Mouse (Mus musculus) megakaryocyte, embryonic 14.5 days (primary cell): ENCODE results near the gene 1700037C18Rik. TPM values are rescaled to one million over a fixed set of nuclear protein-coding genes. Genes with fewer than 3 reads are reported as not detected.
A peak's percentile ranks its signal among the peaks of the same experiment; 100 is the strongest.

Source experiments
- H3K27me3 ChIP-seq: replicated peaks from 2 replicates; pipeline ENCODE3; 2012; ENCODE audit warnings: inconsistent platforms
- H3K36me3 ChIP-seq: replicated peaks from 2 replicates; pipeline ENCODE3; 2012; ENCODE audit warnings: low read length, inconsistent platforms, mixed read lengths
- H3K4me1 ChIP-seq: 2 replicates; pipeline ENCODE4 v1.6.1; 2012; ENCODE audit warnings: inconsistent platforms
- H3K4me3 ChIP-seq: replicated peaks from 2 replicates; pipeline ENCODE3; 2012; ENCODE audit warnings: moderate library complexity, mild to moderate bottlenecking, inconsistent platforms
- H3K9me3 ChIP-seq: 2 replicates; pipeline ENCODE4 v1.6.1; 2012; ENCODE audit warnings: inconsistent platforms
- FLI1 ChIP-seq: IDR thresholded peaks from 2 replicates; pipeline ENCODE4 v1.6.1; 2012; ENCODE audit warnings: low read length, inconsistent platforms, mixed read lengths
- GATA1 ChIP-seq: IDR thresholded peaks from 3 replicates; pipeline ENCODE4 v1.6.1; 2012; ENCODE audit warnings: mixed read lengths, low read length, inconsistent platforms, borderline replicate concordance
- polyA plus RNA-seq: library from polyadenylated mRNA; stranded (reverse); fragments of >175 nt; gene quantifications from 2 replicates; pipeline ENCODE4 v1.2.3, GENCODE M21; 2012; ENCODE audit warnings: low replicate concordance; ENCODE audit not compliant: insufficient read depth

The 1700037C18Rik gene
- polyA plus RNA-seq, 1 experiment, result 18.9 TPM

- peaks cover 5% of the 10 kb centered on the region; the same call in 1 of the 2 replicates for H3K9me3 ChIP-seq
- H3K36me3 ChIP-seq, result peaks cover 96% of the 10 kb centered on the region
- no peaks in the 10 kb centered on the region for H3K27me3 ChIP-seq
- H3K4me1 ChIP-seq, result peaks cover 6% of the 10 kb centered on the region
- H3K4me3 ChIP-seq, result no peak overlapping the region
- TF ChIP-seq GATA1, result no peak
- TF ChIP-seq FLI1, result no peak
These were observed 12.3 kb upstream of the 1700037C18Rik start for GRCm38 (mm10) chr16:3920756-3921155.

GRCm38 (mm10) chr16:3909118-3909517 lies 629 bp upstream of the 1700037C18Rik start:
- Histone ChIP-seq H3K9me3 (no peaks in the 10 kb centered on the region), H3K4me3 (peak overlapping the region; percentile 93), H3K36me3 (peaks cover 68% of the 10 kb centered on the region), H3K27me3 (no peaks in the 10 kb centered on the region), H3K4me1 (peaks cover 40% of the 10 kb centered on the region)
- no peak for TF ChIP-seq FLI1
- TF ChIP-seq GATA1, result no peak

- H3K9me3 ChIP-seq, result no peaks in the 10 kb centered on the region
- H3K27me3 ChIP-seq, result no peaks in the 10 kb centered on the region
- peak overlapping the region; percentile 35 for H3K4me3 ChIP-seq
- peaks cover 68% of the 10 kb centered on the region for H3K36me3 ChIP-seq
- peaks cover 33% of the 10 kb centered on the region for H3K4me1 ChIP-seq
- TF ChIP-seq GATA1 (no peak), FLI1 (no peak)
These were observed 1.0 kb downstream of the 1700037C18Rik start for GRCm38 (mm10) chr16:3907471-3907870.

DNA sequence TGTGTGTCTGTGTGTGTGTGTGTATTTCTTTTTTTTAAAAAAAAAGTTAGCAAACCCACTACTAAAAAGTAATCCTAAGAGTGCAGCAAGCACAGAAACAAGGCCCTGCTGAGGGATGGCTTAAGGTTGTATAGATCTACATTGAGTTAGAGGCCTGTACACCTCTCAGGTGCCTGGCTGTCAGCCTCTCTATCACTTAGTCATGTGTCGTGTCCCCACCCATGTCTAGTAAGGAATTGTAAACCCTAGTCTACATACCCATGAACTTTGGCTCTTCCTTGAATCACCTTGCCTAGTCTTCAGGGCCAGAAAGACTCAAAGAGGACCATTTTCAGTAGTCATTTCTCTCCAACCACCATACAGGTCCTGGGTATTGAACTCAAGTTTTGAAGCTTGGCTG lies 11.9 kb downstream of the 1700037C18Rik start:
- H3K27me3 ChIP-seq, result no peaks in the 10 kb centered on the region
- TF ChIP-seq FLI1, result no peak
- TF ChIP-seq GATA1, result no peak
- peaks cover 88% of the 10 kb centered on the region for H3K36me3 ChIP-seq
- H3K9me3 ChIP-seq, result no peaks in the 10 kb centered on the region
- peaks cover 75% of the 10 kb centered on the region for H3K4me1 ChIP-seq
- no peak overlapping the region for H3K4me3 ChIP-seq

- no peaks in the 10 kb centered on the region for H3K9me3 ChIP-seq
- peaks cover 80% of the 10 kb centered on the region for H3K4me1 ChIP-seq
- TF ChIP-seq FLI1 (no peak), GATA1 (no peak)
- no peak overlapping the region for H3K4me3 ChIP-seq
- H3K36me3 ChIP-seq, result peaks cover 88% of the 10 kb centered on the region
- no peaks in the 10 kb centered on the region for H3K27me3 ChIP-seq
These were observed 12.4 kb downstream of the 1700037C18Rik start for GRCm38 (mm10) chr16:3896046-3896445.

DNA sequence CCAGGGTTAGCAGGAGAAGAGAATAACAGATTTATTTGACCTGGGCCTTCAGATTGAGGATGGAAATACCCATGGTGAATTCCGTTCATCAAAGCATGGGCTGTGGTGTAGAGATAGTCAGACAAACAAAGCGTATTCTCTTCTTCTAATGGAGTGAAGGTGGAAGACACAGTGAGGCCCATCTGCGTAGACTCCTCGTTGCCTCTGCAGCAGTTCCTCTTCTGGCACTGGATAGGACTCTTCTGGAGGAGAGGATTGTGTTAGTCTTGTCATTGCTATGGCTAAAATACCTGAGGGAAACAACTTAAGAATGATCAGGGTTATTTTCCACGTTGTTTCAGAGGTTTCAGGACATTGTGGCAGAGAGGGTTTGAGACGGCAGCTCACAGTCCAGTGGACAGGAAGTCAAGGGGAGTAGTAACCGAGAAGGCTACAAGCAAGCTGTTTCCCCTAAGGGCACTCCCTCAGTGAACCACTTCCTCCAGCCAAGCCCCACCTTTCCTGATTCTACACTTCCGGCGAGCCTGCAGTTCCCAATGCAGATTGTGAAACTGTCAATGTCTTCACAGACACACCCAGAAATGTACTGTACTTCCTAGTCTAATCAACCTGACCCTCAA lies 13.2 kb downstream of the 1700037C18Rik start:
- peak overlapping the region; percentile 87 for H3K4me3 ChIP-seq

DNA sequence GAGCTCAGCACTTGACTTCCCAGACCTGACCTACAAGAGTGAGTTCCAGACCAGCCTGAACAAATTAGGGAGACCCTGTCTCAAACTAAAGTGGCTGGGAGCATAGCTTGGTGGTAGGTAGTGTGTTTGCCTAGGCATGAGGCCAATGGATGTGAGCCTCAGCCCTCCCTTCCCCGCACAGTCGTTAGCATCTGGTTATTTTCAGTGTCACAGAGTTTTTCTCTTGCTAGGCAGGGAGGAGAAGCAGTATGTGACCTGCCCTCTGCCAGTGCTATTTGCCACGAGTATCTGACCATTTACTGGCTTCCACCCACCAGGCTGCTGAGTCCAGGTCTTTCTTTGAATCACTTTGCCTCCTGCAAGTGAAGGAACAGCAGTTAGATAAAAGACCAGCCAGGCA lies 14.8 kb downstream of the 1700037C18Rik start:
- Histone ChIP-seq H3K9me3 (no peaks in the 10 kb centered on the region), H3K36me3 (peaks cover 73% of the 10 kb centered on the region), H3K4me3 (peak overlapping the region; percentile 82), H3K27me3 (no peaks in the 10 kb centered on the region), H3K4me1 (peaks cover 89% of the 10 kb centered on the region)
- TF ChIP-seq FLI1, result no peak
- TF ChIP-seq GATA1, result no peak

More for the DNA sequence above, 13.2 kb downstream of the 1700037C18Rik start:
- Histone ChIP-seq H3K4me1 (peaks cover 87% of the 10 kb centered on the region), H3K27me3 (no peaks in the 10 kb centered on the region), H3K9me3 (no peaks in the 10 kb centered on the region), H3K36me3 (peaks cover 84% of the 10 kb centered on the region)
- TF ChIP-seq FLI1 (no peak), GATA1 (no peak)

- Histone ChIP-seq H3K36me3 (peaks cover 70% of the 10 kb centered on the region), H3K27me3 (no peaks in the 10 kb centered on the region), H3K4me3 (peak overlapping the region; percentile 69), H3K9me3 (no peaks in the 10 kb centered on the region), H3K4me1 (peaks cover 86% of the 10 kb centered on the region)
- no peak for TF ChIP-seq FLI1
- TF ChIP-seq GATA1, result no peak
These were observed 16.7 kb downstream of the 1700037C18Rik start for GRCm38 (mm10) chr16:3891621-3892295.

DNA sequence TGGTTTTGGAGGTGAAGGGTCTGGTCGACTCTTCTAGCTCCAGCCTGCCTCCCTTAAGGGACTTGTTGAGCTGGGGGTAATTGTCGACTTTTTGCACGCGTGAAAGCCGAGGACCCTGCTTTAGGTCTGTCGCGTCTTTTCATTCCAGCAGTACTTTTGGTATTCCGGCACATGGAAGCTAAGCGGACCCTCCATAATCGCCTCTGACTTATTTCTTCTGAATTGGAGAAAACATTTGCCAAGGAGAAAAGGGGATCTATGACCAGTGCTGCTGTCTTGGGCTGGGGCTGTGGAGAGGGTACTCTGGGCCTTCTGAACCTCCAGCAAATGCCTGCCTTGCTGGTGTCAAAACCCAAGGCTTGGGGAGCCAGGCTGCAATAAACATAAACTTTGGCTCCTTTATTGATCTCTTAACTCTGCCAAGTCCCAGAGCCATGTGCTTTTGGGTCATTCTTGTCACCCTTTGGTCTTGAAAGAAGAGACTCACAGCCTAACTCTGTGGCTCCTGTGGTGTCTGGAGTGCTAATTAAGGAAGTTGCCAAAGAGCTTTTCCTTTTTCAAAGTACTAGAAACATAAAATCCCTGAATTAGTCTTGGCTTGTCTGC lies 23.3 kb downstream of the 1700037C18Rik start:
- Histone ChIP-seq H3K27me3 (no peaks in the 10 kb centered on the region), H3K36me3 (peaks cover 42% of the 10 kb centered on the region), H3K9me3 (no peaks in the 10 kb centered on the region), H3K4me3 (peak overlapping the region; percentile 94), H3K4me1 (peaks cover 68% of the 10 kb centered on the region)
- no peak for TF ChIP-seq GATA1
- no peak for TF ChIP-seq FLI1
